ENCODE assay signal across 8 mouse cellular contexts in genomic region chr9:114389905-114390748, GRCm38 (mm10). TPM values are rescaled to one million over a fixed set of nuclear protein-coding genes. Genes with fewer than 3 reads are reported as not detected.
DNase-seq lines count a peak whose midpoint lies in the region; ATAC-seq and TF ChIP-seq lines count a peak whose summit lies in the region.

Gene Crtap, minus strand, starts transcription at chr9:114390675.

- peaks cover 12% of the 10 kb centered on the region; the same call in 1 of the 2 replicates for H3K4me1 ChIP-seq in limb, embryonic 14.5 days (ENCODE audit: control insufficient read depth, insufficient read depth, low read length)
- no peaks in the 10 kb centered on the region for H3K4me1 ChIP-seq in midbrain, embryonic 14.5 days (ENCODE audit: control insufficient read depth, insufficient read depth, low read length)

- peak within 1 kb of the TSS; percentile 92 for H3K27ac ChIP-seq in limb, embryonic 14.5 days (replicated peaks; ENCODE audit: low read depth, low read length)
- H3K27ac ChIP-seq in midbrain, embryonic 14.5 days (replicated peaks; ENCODE audit: low read depth, low read length), result no peak within 1 kb of the TSS

- peaks cover 8% of the 10 kb centered on the region; the same call in 1 of the 2 replicates for H3K36me3 ChIP-seq in limb, embryonic 14.5 days (ENCODE audit: control insufficient read depth, insufficient read depth, low read length)
- no peaks in the 10 kb centered on the region for H3K36me3 ChIP-seq in midbrain, embryonic 14.5 days (ENCODE audit: control insufficient read depth, insufficient read depth, low read length)
- H3K36me3 ChIP-seq in splenic B cell, adult 2 months (ENCODE audit: control insufficient read depth, insufficient read depth, low read length, poor library complexity, severe bottlenecking), result peaks cover 1% of the 10 kb centered on the region; the same call in 1 of the 2 replicates

- H3K27me3 ChIP-seq in limb, embryonic 14.5 days (ENCODE audit: control insufficient read depth, insufficient read depth, low read length), result no peaks in the 10 kb centered on the region
- no peaks in the 10 kb centered on the region for H3K27me3 ChIP-seq in midbrain, embryonic 14.5 days (ENCODE audit: control insufficient read depth, insufficient read depth, low read length)
- H3K27me3 ChIP-seq in splenic B cell, adult 2 months (ENCODE audit: control insufficient read depth, insufficient read depth, low read length, poor library complexity, severe bottlenecking), result no peaks in the 10 kb centered on the region

- no peaks in the 10 kb centered on the region for H3K9me3 ChIP-seq in limb, embryonic 14.5 days (ENCODE audit: control insufficient read depth, low read length)
- no peaks in the 10 kb centered on the region for H3K9me3 ChIP-seq in midbrain, embryonic 14.5 days (ENCODE audit: control insufficient read depth, low read length)

- H3K9ac ChIP-seq in limb, embryonic 14.5 days (ENCODE audit: low read depth, low read length, severe bottlenecking), result peak within 1 kb of the TSS; percentile 91
- peak within 1 kb of the TSS; percentile 72 for H3K9ac ChIP-seq in midbrain, embryonic 14.5 days (replicated peaks; ENCODE audit: low read length)

- H3K4me3 ChIP-seq in limb, embryonic 14.5 days (replicated peaks; ENCODE audit: low read length), result peak within 1 kb of the TSS; percentile 91
- H3K4me3 ChIP-seq in midbrain, embryonic 14.5 days (replicated peaks; ENCODE audit: low read depth, low read length), result peak within 1 kb of the TSS; percentile 71

- peak within 1 kb of the TSS; percentile 68 for H3K4me2 ChIP-seq in limb, embryonic 14.5 days (replicated peaks; ENCODE audit: low read depth, low read length, severe bottlenecking)
- peak within 1 kb of the TSS; percentile 93 for H3K4me2 ChIP-seq in midbrain, embryonic 14.5 days (ENCODE audit: low read length)

- peak; percentile 74; the same call in 1 of the 2 replicates for TF ChIP-seq POLR2A in limb, embryonic 14.5 days (IDR thresholded peaks at IDR 0.05; ENCODE audit: borderline replicate concordance, extremely low read depth, insufficient read depth, insufficient read length)

- DNase-seq in 3134 (ENCODE audit: extremely low read depth, insufficient read length, low spot score), result peak; percentile 85
- DNase-seq in WW6 (ENCODE audit: low read depth, low spot score), result peak; percentile 72
- peak; percentile 55 for DNase-seq in gastrocnemius, postnatal 25 days
- peak; percentile 86 for DNase-seq in induced T-regulatory cell, adult 2 months (ENCODE audit: low read depth)
- DNase-seq in limb, embryonic 14.5 days (ENCODE audit: low spot score), result peak; percentile 69
- DNase-seq in midbrain, embryonic 14.5 days, result peak; percentile 78
- peak; percentile 72 for DNase-seq in splenic B cell, adult 2 months (ENCODE audit: low read depth, low spot score)

- ATAC-seq in common myeloid progenitor, adult 5-6 weeks (replicated peaks; ENCODE audit: low read depth, poor library complexity, severe bottlenecking), result peak; percentile 76
- peak; percentile 87 for ATAC-seq in limb, embryonic 14.5 days (ENCODE audit: low FRiP score, low read depth)
- peak; percentile 71 for ATAC-seq in midbrain, embryonic 14.5 days (ENCODE audit: low FRiP score, low TSS enrichment)

- under 1% methylated on average over 71 of the region's 96 CpGs for WGBS in limb, embryonic 14.5 days
- under 1% methylated on average over 95 of the region's 96 CpGs for WGBS in midbrain, embryonic 14.5 days

RNA-seq across cellular contexts. Expression of gene Crtap, which starts in this region (rescaled TPM):
- total RNA-seq in common myeloid progenitor, adult 5-6 weeks (2017), result 31.3 and 36.8 TPM in 2 replicates
- 10 to 100 TPM; 13.9 to 14.3 TPM for total RNA-seq in gastrocnemius, postnatal 25 days (2021)
- polyA plus RNA-seq in limb, embryonic 14.5 days (2012; rRNA removed), result 242 and 272 TPM in 2 replicates
- 221 and 228 TPM in 2 replicates for polyA plus RNA-seq in limb, embryonic 14.5 days (2014; fragmentation: Nextera tagmentation; extraction: Ambion mirVana)
- polyA plus RNA-seq in midbrain, embryonic 14.5 days (2014; fragmentation: Nextera tagmentation; extraction: Ambion mirVana), result 10.7 and 23.8 TPM in 2 replicates
